Mouse (Mus musculus) ES-Bruce4 (cell line): ENCODE results near the gene Bcl9l.

Experiments
- CTCF ChIP-seq: IDR thresholded peaks from one replicate; pipeline ENCODE4 v1.8.1; 2011; ENCODE audit warnings: low read depth, low read length
- EP300 ChIP-seq: IDR thresholded peaks from 2 replicates; pipeline ENCODE4 v1.6.1; 2011; ENCODE audit warnings: low read depth, low read length; ENCODE audit not compliant: insufficient read depth
- POLR2A ChIP-seq: IDR thresholded peaks from one replicate; pipeline ENCODE4 v1.8.1; 2011; ENCODE audit warnings: low read length; ENCODE audit not compliant: insufficient read depth

DNA sequence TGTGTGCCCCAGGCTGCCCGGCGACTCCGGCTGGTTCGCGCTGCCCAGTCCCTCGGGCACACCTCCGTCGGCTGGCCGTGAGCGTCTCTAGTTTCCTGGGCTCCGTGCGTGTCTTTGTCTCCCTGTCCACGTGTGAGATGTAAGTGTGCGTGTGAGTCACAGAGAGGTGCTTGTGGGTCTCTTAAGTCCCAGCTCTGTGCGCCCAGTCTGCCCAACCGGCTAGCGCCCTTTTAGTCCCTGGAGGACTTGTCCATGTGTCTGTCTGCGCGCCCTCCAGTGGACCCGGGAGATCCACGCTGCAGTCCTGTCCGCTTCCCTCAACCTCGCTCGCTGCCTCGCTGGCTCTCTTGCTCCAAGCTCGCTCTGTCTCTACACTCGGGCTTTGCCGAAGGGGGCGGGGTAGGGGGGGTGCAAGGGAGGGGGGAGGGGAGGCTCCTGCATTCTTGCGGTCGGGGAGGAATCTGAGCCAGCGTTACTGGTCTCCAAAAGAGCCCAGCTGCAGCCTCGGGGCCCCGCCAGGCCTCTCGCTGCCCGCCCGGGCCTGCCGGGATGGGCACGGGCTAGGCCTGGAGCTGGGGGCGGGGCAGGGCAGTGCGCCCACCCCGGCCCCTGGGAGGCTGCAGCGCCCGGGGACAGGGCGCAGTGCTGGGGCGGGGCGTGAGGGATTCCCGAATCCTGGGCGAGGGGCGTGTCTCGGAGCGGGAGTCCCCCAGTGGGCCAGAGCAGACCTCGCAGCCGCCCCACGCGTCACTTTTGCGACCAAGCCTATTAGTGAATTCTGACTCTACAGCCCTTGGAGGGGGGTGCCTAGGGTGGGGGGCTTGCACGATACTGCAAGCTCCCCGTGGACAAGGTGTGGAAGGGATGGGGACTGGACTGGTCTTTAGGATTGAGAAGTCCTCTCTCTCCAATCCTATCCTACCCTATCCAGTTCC lies 16.1 kb downstream of the Bcl9l start:
- TF ChIP-seq CTCF = no peak
- TF ChIP-seq EP300 = 0 out of 2 replicates have a peak, but pooled peaks have one; percentile 23
- no peak for TF ChIP-seq POLR2A
